Mouse (Mus musculus) gastrocnemius, postnatal 14 days (tissue): ENCODE results near the gene Adcy7. TPM values are rescaled to one million over a fixed set of nuclear protein-coding genes. Genes with fewer than 3 reads are reported as not detected.
A peak's percentile ranks its signal among the peaks of the same experiment; 100 is the strongest.

Source experiments
- DNase-seq: peaks from one replicate; pipeline ENCODE4 v3.0.0; 2021; ENCODE audit warnings: mixed read lengths
- intact Hi-C: fragments of 180-260 bp; cut with DNase I; formaldehyde crosslinking; loops from one replicate; pipeline ENCODE4 v1.15.1; 2025; ENCODE audit warnings: low total_unique reads
- total RNA-seq, 2 experiments: library from RNA; stranded (reverse); gene quantifications; 2 replicates each; pipeline ENCODE4 v1.2.3; 2021

The Adcy7 gene
- total RNA-seq, 2 experiments from 2014 or later = 6.8 to 13.3 TPM

DNA sequence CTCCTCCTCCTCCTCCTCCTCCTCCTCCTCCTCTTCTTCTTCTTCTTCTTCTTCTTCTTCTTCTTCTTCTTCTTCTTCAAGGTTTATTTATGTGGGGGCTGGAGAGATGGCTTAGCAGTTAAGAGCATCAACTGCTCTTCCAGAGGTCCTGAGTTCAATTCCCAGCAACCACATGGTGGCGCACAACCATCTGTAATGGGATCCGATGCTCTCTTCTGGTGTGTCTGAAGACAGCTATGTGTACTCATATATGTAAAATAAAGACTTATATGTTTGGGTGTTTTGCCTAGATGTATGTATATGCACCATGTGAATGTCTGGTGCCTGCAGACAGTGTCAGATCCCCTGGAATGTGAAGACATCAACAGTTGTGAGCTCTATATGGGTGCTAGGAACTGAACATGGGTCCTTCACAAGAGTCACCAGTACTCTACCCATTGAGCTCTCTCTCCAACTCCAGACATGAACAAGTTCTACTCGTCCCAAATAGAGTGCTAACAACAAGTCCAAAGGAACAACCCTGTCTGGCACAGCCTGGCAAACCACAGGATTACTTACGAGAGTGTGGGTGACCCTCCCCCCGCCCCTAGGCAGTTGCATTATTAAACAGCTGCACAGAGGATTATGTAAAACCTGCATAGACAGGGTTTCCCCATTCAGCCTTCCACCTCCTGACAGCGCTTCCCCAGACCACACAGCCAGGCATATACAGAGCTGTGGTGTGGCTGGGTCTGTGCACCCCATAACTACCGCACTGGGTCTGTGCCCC lies 2.9 kb upstream of the Adcy7 start:
- DNase-seq = no peak
- intact Hi-C loops = loop anchor here (5.0 to 10.0 kb wide), 2 partner anchors 88 to 356 kb away; no protein-coding TSS in a partner anchor

DNA sequence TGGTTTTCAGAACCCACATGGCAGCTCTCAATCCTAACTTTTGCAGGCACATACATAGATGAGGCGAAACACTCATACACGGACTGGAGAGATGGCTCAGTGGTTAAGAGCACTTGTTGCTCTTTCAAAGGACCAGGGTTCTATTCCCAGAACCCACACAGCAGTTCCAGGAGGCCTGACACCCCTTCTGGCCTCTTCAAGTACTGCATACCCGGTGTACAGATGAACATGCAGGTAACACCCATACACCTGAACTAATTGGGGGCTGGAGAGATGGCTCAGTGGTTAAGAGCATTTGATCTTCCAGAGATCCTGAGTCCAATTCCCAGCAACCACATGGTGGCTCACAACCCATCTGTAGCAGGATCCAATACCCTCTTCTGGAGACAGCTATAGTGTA lies 2.1 kb upstream of the Adcy7 start:
- intact Hi-C loops = loop anchor here (5.0 kb wide), 1 partner anchor 37 kb away; no protein-coding TSS in a partner anchor
- no peak for DNase-seq

DNA sequence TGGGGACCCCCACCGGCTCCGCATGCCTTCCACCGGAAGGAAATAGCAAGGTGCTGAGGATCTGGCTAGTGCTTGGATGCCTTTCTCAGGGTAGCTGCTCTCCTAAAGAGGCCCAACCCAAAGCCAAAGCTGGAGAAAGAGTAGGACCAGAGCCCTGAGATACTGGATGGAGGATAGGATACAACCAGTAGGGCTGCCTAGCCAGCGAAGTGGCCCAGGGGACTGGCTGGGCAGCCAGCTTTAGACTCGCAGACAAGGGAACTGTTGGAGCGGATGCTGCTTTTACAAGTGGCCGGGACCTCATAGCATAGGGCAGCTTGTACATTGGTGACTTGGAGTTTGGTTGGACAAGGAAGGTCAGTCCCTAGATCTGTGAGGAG lies 838 bp downstream of the Adcy7 start:
- intact Hi-C loops = loop anchor here (5.0 kb wide), 1 partner anchor 34 kb away; no protein-coding TSS in a partner anchor
- peak; percentile 29 for DNase-seq

DNA sequence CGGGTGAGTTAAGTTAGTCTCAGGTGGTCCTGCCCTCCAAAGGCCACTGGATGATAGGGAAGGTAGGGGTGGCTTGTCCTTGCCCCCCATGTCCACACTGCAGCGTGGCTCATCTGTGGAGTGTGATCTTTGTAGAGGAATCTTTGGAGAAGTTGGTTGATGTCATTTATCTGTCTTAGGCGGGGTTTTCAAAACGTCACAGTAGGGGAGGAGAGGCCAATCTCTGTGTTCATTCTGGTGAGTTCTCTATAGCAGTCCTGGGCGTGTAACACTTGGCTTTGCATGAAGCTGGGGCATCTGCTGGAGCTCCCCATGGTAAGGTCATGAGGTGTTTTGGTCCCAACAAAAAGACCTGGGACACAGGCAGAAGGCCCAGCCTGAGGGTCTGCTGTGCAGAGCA lies 1.9 kb downstream of the Adcy7 start:
- intact Hi-C loops = loop anchor here (5.0 kb wide), 1 partner anchor 33 kb away; no protein-coding TSS in a partner anchor
- DNase-seq = no peak

DNA sequence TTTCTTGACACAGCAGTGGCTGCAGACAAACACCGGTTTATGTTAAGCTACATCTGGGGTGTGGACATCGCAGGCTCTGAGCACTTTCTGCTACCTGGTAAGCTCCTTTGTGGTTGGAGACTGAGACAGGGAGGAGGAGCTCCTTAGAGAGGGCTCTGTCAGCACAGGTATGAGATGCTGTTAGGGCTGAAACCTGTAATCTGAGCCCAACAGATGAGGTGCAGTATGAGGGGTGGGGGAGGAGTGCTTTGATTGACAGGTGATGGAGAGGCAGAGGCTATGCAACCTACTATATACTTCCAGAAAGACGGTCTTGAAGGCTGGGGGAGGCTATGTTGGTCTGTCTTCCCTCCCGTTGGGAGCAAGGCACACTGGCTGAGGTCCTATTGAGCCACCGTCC lies 7.0 kb downstream of the Adcy7 start:
- intact Hi-C loops = no loop called here

DNA sequence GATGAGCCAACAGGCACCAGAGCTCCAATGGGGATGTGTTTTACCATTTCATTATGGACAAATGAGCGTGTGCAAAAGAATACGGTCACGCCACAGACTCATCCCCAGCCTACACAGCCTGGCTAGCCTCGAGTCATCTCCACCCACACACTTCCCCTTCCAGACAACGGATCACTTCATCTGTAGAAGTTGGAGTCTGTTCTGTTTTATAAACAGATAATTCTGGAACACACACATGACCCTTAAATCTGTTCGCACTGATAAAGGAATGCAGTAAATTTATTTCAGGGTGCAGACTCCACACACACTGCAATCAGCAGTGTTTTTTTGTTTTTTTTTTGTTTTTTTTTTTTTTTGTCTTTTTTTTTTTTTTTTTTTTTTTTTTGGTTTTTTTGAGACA lies 7.5 kb downstream of the Adcy7 start:
- intact Hi-C loops = no loop called here
- DNase-seq = peak; percentile 24

More for the DNA sequence above, 7.0 kb downstream of the Adcy7 start:
- no peak for DNase-seq

DNA sequence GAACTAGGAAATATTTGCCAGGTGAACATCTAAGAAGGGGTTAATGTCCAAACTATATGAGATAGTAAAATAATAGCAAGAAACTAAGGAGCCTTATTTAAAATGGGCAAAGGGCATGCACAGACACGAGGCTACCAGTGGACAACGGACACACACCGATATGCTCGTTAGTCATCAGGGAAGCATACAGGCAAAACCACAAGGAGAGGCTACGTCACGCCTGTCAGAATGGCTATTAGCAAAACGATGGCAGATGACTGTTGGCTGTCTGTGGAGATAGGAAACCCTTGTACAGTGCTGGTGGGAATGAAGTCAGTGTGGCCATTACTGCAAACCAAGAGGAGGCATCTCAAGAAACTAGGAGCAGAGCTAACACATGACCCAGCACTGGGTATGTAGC lies 8.7 kb downstream of the Adcy7 start:
- DNase-seq = no peak
- intact Hi-C loops = no loop called here

DNA sequence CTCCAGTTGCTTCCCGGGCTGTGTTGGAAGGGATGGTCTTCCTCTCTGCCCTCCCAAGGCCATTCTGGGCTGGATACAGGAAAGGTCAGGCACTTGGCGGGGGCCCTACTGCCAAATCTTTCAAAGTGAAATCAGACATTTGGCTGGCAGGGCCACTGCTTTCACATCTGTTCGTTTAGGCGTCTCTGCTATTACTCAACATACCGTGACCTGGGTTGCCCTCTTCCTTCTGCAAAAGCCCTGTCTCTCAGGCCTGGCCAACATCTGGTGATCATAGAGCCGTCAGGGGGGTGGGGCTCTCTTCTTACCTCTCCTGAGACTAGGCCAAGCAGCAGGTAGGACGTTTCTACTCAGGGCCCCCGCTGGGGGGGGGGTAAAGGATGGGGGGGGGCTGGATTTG lies 10.5 kb downstream of the Adcy7 start:
- intact Hi-C loops = no loop called here
- DNase-seq = peak; percentile 87

DNA sequence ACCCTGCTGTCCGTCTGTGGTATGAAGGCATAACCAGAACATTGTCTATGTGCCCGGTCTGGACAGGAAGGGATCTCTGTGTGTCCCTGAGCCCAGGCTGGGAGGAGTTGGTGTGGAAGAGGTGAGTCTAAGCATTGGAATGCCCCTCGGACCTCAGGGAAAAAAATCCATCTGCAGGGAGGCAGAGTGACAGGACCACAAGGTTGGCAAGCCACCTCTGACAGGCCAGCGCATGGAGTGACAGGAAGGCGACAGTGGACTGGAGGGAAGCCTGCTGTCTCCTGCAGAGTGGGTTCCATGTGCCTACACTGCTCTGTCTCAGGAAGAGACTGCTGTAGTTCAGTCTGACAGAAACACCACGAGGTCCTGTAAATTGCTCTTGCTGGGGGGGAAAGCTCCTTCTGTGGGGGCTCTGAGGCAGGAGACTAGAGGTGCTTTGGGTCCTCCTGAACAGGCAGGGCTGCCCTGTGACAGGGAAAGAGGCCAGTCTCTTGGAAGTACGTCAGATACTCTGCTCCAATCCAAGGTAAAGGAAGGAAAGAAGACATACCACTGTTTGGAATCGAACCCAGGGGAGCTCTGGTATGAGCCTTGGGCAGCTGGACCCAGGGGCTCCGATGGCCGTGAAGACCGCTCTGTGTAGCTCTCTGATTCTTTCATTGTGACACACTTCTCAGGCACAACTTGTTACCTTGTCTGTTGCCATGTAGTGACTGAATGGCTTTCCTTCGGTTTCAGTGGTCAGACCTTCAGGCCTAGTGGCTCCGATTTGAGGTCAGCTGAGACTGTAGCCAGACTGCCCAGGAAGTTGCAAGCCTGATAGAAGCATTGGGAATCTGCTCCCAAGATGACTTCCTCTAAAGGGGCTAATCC lies 11.3 kb downstream of the Adcy7 start:
- intact Hi-C loops = no loop called here
- DNase-seq = peak; percentile 42

DNA sequence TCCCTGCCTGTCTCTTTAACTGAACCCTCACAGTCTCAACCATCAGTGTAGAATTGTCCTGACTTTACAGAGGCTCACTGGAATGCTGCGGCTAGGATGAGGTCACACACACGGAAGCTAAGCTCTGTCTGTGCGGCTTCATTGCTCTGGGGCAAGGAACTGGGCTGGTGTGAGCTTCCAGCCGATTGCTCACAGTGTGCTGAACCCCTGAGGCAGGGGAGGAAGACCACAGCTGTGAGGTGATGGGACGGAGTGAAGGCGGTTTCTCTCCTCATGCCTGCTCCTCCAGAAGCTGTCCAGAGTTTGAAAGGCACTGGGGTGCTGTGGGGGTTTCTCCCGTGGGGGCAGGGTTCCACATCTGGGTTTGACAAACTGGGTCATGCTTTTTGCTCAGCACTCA lies 12.5 kb downstream of the Adcy7 start:
- peak; percentile 57 for DNase-seq
- intact Hi-C loops = no loop called here

DNA sequence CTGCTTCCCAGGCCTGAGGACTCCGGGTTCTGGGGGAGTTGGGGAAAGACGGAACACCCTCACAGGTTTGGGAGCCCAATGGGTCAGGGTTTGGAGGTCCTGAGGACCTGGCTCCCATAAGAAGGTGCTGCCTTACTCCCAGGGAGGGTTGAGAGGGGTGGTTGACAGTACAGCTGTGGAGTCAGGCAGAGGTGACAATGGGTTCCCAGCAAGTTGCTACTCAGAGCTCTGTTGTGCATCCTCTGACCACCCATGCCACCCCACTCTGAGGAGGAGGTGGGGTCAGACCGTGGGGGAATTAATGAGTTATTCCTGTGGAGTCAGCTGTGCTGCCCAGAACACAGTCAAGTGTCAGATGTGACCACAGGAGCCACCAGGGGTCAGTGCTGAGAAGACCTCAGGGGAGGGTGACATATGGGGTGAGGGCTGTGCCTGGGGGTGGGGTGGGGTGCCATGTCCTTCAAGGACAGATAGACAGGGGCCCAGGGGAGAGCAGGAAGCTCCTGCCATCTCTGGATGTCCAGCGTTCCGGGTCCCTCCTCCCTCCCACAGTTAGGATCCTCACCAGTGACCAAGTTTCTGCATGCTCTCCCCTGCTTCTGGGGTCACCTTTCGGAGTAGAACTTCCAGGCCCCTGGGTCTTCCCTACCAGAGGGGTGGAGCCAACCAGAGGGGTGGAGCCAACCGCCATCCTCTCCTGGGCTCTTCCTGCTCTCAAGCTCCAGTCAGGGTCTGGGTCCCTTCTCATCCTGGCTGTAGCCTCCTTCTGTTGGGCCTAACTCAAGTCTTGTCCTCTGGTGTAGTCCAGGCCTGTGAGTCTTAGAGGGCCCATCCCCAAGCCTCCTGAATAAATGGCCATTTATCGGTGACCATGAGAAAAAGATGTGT lies 13.5 kb downstream of the Adcy7 start:
- peak; percentile 44 for DNase-seq
- intact Hi-C loops = no loop called here

DNA sequence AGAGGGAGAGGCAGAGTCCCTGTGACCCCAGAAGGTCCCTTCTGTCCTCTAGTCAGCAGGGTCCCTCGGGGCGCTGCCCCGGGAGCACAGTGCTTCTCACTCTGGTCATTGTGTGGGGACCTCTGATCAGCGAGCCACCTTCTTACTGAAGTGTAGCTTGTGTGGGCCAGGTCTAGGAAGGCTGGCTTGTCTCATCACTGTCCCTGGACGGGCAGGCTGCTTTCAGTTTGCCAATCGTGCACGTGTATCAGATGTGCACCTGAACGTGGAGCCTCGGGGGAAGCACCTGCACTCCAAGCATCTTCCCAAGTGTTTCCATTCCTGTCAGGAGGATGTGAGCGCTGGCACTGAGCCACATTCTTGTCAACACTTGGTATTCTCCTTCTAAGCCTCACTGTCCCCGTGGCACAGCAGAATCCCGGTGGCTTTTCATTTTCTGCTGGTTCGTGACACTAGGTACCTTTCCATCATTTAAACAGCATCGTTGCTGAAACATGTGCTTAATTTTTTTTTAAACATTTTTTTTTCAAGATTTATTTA lies 14.3 kb downstream of the Adcy7 start:
- intact Hi-C loops = no loop called here
- peak; percentile 37 for DNase-seq

DNA sequence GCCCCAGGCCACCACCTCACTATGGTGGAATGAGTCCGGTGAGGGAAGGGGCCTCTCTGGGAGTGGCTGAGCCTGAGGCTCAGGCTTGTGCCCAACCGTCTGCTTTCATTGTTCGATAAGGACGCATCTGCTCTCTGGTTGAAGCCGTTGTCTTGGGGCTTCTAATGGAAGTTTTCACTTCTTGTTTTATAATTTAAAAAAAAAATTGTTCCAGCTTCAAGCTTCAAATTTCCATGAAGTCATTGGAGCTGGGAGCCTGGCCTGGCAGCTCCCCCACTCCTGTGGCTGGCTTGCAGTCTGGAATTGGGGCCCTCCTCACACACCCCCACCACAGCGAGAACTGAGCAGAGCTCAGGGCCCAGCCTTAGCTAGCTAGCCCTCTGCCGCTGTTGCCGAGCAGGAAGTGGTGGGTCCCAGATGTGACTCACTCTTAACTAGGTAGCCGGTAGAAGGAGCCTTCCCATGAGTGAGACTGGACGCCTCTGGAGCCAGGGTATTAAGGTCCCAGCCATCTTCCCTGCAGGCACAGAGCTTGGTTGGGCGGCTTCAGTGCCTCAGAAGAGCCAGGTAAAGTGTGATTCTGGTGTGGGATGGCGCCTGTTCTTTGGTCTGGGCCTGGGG lies 16.5 kb downstream of the Adcy7 start:
- intact Hi-C loops = no loop called here

DNA sequence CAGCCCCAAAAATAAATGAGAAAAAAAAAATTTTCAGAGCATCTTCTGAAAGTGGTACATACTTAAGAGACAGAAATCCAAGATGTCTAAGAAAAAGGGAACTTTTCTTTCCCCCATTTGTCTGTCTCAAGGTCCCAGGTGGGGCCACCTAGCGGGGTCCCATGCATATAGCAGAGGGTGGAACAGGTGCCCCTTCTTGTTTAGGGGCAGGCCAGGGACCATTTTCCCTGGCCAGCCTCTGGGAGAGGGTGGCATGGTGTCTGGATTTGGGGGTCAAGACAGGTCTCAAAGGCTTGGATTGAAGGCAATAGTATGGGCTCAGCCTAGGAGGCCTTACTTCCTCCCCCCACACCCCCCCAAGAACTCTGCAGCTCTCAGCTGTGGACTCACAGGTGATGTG lies 17.7 kb downstream of the Adcy7 start:
- DNase-seq = no peak
- intact Hi-C loops = no loop called here

More for the DNA sequence above, 16.5 kb downstream of the Adcy7 start:
- peak; percentile 76 for DNase-seq

DNA sequence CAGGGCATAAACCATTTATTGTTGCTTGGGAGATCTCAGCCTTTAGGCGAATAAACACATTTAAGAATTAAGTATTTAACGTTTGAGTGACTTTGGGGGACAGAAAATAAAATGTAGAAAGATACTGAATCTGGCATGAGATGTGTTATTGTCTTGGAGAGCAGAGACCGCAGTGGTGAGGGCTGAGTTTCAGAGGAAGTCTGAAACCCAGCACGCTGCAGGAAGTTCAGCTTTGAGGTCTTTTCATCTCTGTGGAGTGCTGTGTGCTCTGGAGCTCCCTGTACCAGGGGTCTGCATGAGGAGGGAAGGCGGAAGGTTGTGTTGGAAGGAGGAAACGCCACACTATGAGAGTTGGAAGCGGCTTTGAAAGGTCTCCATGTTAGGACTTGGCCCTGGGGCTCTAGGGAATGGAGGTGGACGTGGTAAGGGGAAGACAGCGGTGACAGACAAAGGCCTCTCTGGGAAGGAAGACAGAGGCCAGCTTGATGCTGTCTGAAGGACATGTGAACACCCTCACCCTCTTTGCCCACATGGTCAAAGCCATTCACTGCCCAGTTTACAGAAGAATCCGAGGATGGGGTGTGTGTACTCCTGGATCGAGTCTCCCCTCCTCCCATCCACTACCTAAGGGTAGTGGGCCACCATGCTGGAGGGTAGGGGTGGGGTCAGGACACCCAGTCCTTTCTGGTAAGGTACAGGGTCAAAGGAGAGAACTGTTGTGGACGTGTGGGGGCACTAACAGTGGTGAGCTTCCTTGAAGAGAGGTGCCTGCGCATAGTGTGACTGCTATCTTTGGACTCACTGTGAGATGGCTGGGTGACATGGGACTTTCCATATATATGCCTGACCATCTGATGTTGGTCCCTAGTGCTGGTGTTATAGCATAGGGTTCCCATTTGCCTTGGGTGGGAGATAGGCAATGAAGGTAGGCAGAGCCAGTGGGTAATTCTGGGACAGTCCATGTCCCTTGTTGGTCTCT lies 18.4 kb downstream of the Adcy7 start:
- no peak for DNase-seq
- intact Hi-C loops = no loop called here

DNA sequence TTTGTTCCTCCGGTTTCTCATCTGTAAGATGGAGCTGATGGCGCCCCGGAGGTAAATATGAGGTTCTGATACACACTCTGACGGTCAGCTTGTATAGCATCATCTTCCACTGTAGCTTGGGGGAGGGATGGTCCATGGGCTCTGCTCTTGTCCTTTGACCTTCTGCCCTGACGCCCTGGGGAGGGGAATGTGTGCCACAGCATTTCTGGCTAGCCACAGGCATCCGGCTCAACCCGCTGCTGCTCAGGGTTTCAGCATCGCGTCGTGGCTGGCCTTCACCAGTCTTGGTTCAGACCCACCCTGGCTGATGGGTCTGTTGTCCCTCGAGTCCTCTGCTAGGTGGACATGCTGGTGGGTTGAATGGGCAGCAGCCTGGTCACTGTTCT lies 19.1 kb downstream of the Adcy7 start:
- DNase-seq = no peak

DNA sequence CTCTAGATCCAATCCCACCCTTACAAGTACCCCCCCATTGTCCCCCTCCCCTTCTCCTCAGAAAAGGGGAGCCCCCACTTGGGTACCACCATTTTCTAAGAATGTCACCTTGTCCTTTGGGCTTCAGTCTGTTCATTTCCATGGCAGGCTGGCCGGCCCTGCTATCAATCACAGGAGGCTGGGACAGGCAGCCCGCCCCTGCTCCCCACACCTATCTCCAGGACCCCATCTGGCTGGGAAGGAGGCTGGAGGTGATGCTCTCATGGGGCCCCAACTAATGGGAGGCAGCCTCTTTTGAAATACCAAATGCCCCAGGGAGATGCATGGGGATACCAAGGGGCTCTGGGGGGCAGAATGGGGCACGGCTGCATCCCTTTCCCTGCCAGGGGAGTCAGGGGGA lies 20.7 kb downstream of the Adcy7 start:
- intact Hi-C loops = no loop called here
- DNase-seq = no peak

More for the DNA sequence above, 19.1 kb downstream of the Adcy7 start:
- intact Hi-C loops = no loop called here
